Mouse (Mus musculus): Measurements from ENCODE around the gene Tmtc2.

DNA sequence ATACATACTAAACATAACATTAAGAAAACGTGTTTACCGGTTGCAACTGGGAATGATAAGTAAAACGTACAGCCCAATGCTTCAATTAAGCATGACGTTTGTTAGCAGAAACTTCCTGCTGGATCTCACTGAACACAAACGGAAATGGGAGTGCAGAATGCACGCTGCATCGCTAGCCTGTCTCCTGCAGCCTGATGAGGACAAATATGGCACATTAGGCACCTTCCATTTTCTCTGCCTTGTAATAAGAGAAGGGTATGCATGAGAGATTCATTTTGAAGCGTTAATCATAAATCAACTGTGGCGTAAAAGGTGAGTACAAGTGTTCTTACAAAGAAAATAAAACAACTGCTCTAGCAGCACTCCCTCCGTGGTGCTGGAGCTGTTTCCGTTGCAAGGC lies 94.5 kb downstream of the Tmtc2 start:
- no peak for TF ChIP-seq POLR2A (IDR thresholded peaks at IDR 0.05; ENCODE audit: low read depth, low read length)
- no peak for TF ChIP-seq CTCF (IDR thresholded peaks at IDR 0.05; ENCODE audit: extremely low read depth, insufficient read length, insufficient replicate concordance, low read depth, low read length)

Data from small intestine, adult 2 months (tissue).